26 mouse cellular contexts compared by ENCODE assay signal in the genomic region with DNA sequence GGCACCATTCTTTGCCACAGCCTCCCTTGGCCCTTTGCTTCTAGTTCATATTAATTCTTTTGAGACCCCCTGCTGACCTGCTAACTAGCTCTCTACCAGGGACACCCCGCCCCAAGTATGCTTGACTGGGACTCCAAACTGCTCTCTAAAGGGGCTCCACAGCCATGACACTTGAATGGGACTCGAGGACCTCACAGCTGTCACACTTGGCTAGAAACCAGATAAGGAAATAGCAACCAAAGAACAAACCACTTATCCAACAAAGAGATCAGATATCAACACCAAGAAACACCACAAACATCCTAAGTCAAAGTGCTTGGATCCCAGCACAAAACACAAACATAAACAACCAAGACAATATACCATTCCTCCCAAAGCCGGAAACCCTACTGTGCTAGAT. TPM values are rescaled to one million over a fixed set of nuclear protein-coding genes. Genes with fewer than 3 reads are reported as not detected.
DNase-seq lines count a peak whose midpoint lies in the region; ATAC-seq and TF ChIP-seq lines count a peak whose summit lies in the region.
"Had no signal": no experiment of that assay in that cellular context is flagged by ENCODE, and none has a peak within 500 bp of the region (broad histone marks: within the 10 kb centered on the region; RNA-seq: fewer than 3 reads in every experiment).

No protein-coding gene starts in this region.

- no peak for ATAC-seq in heart, embryonic 11.5 days (replicated peaks; ENCODE audit: insufficient number of reproducible peaks, low FRiP score, low TSS enrichment)
- ATAC-seq: CD4-positive, CD25-positive, alpha-beta regulatory T cell, adult 4 months; forebrain, embryonic 13.5 days; forebrain, embryonic 15.5 days; forebrain, postnatal 0 days; Patski had no signal

- H3K9ac ChIP-seq in heart, embryonic 11.5 days (ENCODE audit: low read depth, low read length), result no peak overlapping the region
- H3K9ac ChIP-seq: embryonic facial prominence, embryonic 12.5 days; forebrain, embryonic 13.5 days; forebrain, embryonic 15.5 days; forebrain, postnatal 0 days had no signal

- H3K36me3 ChIP-seq in heart, embryonic 11.5 days (ENCODE audit: control insufficient read depth, insufficient read depth, low read length), result no peaks in the 10 kb centered on the region
- H3K36me3 ChIP-seq in myocyte (ENCODE audit: control insufficient read depth, insufficient read depth), result no peaks in the 10 kb centered on the region
- H3K36me3 ChIP-seq: embryonic facial prominence, embryonic 10.5 days; embryonic facial prominence, embryonic 12.5 days; forebrain, embryonic 15.5 days; G1E had no signal

- DNase-seq in heart, adult 11 months, result peak; percentile 80
- peak; percentile 1 for DNase-seq in kidney, postnatal 14 days
- DNase-seq in kidney, postnatal 25 days, result no peak
- peak; percentile 25 for DNase-seq in R1 (ENCODE audit: low read depth, low spot score)
- DNase-seq in thymus, postnatal 36 days, result no peak
- DNase-seq in frontal cortex, postnatal 10 days (ENCODE audit: low spot score in 2 of 2), result no peak
- DNase-seq: adrenal gland, adult 2 months; adrenal gland, postnatal 10 days; adrenal gland, postnatal 25 days; B cell, adult 2 months; cerebellum, adult 11 months; cerebellum, adult 18-20 months; cerebellum, adult 8-10 months; cerebellum, adult 9-11 months; cerebellum, postnatal 25 days; forebrain, postnatal 0 days had no signal

- H3ac ChIP-seq in myocyte (ENCODE audit: control insufficient read depth, insufficient read length), result no peak overlapping the region

- H3K4me2 ChIP-seq in heart, embryonic 11.5 days, result no peak overlapping the region
- H3K4me2 ChIP-seq in myocyte (ENCODE audit: low read depth), result no peak overlapping the region
- H3K4me2 ChIP-seq: embryonic facial prominence, embryonic 12.5 days; forebrain, embryonic 13.5 days; forebrain, embryonic 15.5 days had no signal

- 34% methylated on average over 3 of the region's 3 CpGs for WGBS in heart, embryonic 11.5 days (ENCODE audit: insufficient replicate concordance)

- no peak overlapping the region for H3K27ac ChIP-seq in heart, embryonic 11.5 days (ENCODE audit: low read depth, low read length)
- H3K27ac ChIP-seq: embryonic facial prominence, embryonic 10.5 days; embryonic facial prominence, embryonic 12.5 days; forebrain, embryonic 13.5 days; forebrain, embryonic 15.5 days had no signal

- no peak for TF ChIP-seq POLR2A in myocyte (IDR thresholded peaks at IDR 0.05; ENCODE audit: insufficient read length, low read depth)

- H3K4me3 ChIP-seq in heart, embryonic 11.5 days (ENCODE audit: low read depth, low read length), result no peak overlapping the region
- no peak overlapping the region for H3K4me3 ChIP-seq in myocyte
- H3K4me3 ChIP-seq: embryonic facial prominence, embryonic 10.5 days; embryonic facial prominence, embryonic 12.5 days; forebrain, embryonic 13.5 days; forebrain, embryonic 15.5 days had no signal

- H3K27me3 ChIP-seq in heart, embryonic 11.5 days (ENCODE audit: control insufficient read depth, insufficient read depth, low read length), result no peaks in the 10 kb centered on the region
- H3K27me3 ChIP-seq in myocyte (ENCODE audit: control insufficient read depth, insufficient read depth, insufficient read length), result no peaks in the 10 kb centered on the region
- H3K27me3 ChIP-seq: CH12.LX; embryonic facial prominence, embryonic 12.5 days; forebrain, embryonic 13.5 days; forebrain, embryonic 15.5 days; Patski had no signal

- H3K79me2 ChIP-seq in myocyte (ENCODE audit: control insufficient read depth, insufficient read depth), result no peaks in the 10 kb centered on the region

- no peaks in the 10 kb centered on the region for H3K9me3 ChIP-seq in heart, embryonic 11.5 days (replicated peaks; ENCODE audit: control insufficient read depth, low read length)
- H3K9me3 ChIP-seq: embryonic facial prominence, embryonic 10.5 days; embryonic facial prominence, embryonic 12.5 days; forebrain, embryonic 13.5 days; forebrain, embryonic 15.5 days; G1E had no signal

- H3K4me1 ChIP-seq in heart, embryonic 11.5 days (ENCODE audit: control insufficient read depth, insufficient read depth, low read length), result no peaks in the 10 kb centered on the region
- H3K4me1 ChIP-seq: embryonic facial prominence, embryonic 10.5 days; embryonic facial prominence, embryonic 12.5 days; forebrain, embryonic 13.5 days; forebrain, embryonic 15.5 days had no signal

TF ChIP-seq in myocyte, 11 proteins besides CTCF, POLR2A, EP300 and RAD21:
- TF ChIP-seq REST (IDR thresholded peaks at IDR 0.05; ENCODE audit: insufficient read depth, insufficient read length), result no peak
- peak in 2 of 3 experiments; percentile 45 to 65 for TF ChIP-seq MYOG (IDR thresholded peaks at IDR 0.05; ENCODE audit: control insufficient read depth in 1 of 3, insufficient read depth in 1 of 3, insufficient read length in 2 of 3, low read depth in 2 of 3)
- peak in 2 of 3 experiments; percentile 7 to 37 for TF ChIP-seq MYOD1 (IDR thresholded peaks at IDR 0.05; ENCODE audit: control insufficient read depth in 1 of 3, insufficient read length in 2 of 3, low read depth in 2 of 3)

RNA-seq across cellular contexts. Expression of a gene that starts 58.4 kb away (rescaled TPM):
- polyA plus RNA-seq in heart, embryonic 11.5 days (2014; fragmentation: Nextera tagmentation; extraction: Ambion mirVana), result 15.5 and 19.2 TPM in 2 replicates
- 122 TPM for polyA plus RNA-seq in myocyte (2012; fragmentation: generic; extraction: Trizol)
- polyA plus RNA-seq: CD4-positive, CD25-positive, alpha-beta regulatory T cell, adult 4 months; G1E had no signal

Comparison
In these comparisons a context has a peak if more than half of its experiments do, and no peak if none do; other contexts are left out.
1. DNase-seq: peak in heart, adult 11 months (single experiment), kidney, postnatal 14 days (single experiment) and R1 (single experiment); none in kidney, postnatal 25 days (0 of 2), thymus, postnatal 36 days (0 of 2) and frontal cortex, postnatal 10 days (0 of 2).